ENCODE assay signal across 27 mouse cellular contexts in the genomic region with DNA sequence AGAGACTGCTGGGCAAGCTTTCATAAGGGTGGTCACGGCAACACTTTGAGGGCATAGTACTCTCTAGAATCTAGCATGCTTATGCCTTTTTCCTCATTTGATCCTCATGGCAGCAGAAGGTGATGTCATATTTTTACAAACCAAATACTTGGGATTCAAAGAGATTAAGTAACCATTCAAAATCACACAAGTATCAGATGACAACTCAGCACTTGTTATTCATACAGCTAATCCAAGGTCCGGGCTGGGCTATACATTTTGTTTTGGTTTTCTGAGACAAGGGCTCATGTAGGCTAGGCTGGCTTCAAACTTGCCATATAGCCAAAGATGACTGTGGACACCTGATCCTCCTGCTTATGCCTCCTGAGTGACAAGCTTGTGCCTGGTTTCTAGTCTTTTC.
"Had no signal": no experiment of that assay in that cellular context is flagged by ENCODE, and none has a peak within 500 bp of the region (broad histone marks: within the 10 kb centered on the region; RNA-seq: fewer than 3 reads in every experiment).

No protein-coding gene starts in this region.

- H3K36me3 ChIP-seq: heart, embryonic 15.5 days; hindbrain, embryonic 13.5 days; hindbrain, embryonic 15.5 days; kidney, embryonic 15.5 days; limb, embryonic 13.5 days; liver, embryonic 13.5 days had no signal

- H3K4me1 ChIP-seq: hindbrain, embryonic 13.5 days; hindbrain, embryonic 15.5 days had no signal

- H3K4me3 ChIP-seq: heart, adult 2 months; heart, embryonic 13.5 days; heart, embryonic 15.5 days; hindbrain, embryonic 13.5 days; hindbrain, embryonic 15.5 days; kidney, embryonic 15.5 days; left cerebral cortex, adult 2 months; limb, embryonic 13.5 days; liver, embryonic 13.5 days; liver, embryonic 15.5 days had no signal

- DNase-seq: gastrocnemius, postnatal 14 days; gastrocnemius, postnatal 36 days; heart, adult 11 months; heart, adult 2 months; heart, postnatal 14 days; heart, postnatal 36 days; kidney, adult 11 months; kidney, adult 2 months; kidney, adult 9 months; kidney, postnatal 14 days; kidney, postnatal 36 days; layer of hippocampus, adult 9-11 months; liver; liver, embryonic 13.5 days had no signal

- H3K9me3 ChIP-seq: heart, embryonic 15.5 days; hindbrain, embryonic 13.5 days; hindbrain, embryonic 15.5 days; kidney, embryonic 15.5 days; limb, embryonic 13.5 days; liver, embryonic 13.5 days; liver, embryonic 15.5 days had no signal

- ATAC-seq: hindbrain, postnatal 0 days; intestine, embryonic 16.5 days had no signal

- H3K27me3 ChIP-seq: heart, embryonic 13.5 days; heart, embryonic 15.5 days; hindbrain, embryonic 13.5 days; hindbrain, embryonic 15.5 days; kidney, embryonic 15.5 days; limb, embryonic 13.5 days; liver, embryonic 13.5 days; liver, embryonic 15.5 days had no signal

- H3K27ac ChIP-seq: heart, adult 2 months; heart, embryonic 13.5 days; heart, embryonic 15.5 days; hindbrain, embryonic 13.5 days; hindbrain, embryonic 15.5 days; hindbrain, postnatal 0 days; kidney, embryonic 15.5 days; kidney, postnatal 0 days; left cerebral cortex, adult 2 months; limb, embryonic 13.5 days; liver, embryonic 13.5 days; liver, embryonic 15.5 days had no signal

- H3K4me2 ChIP-seq: heart, embryonic 11.5 days; heart, embryonic 13.5 days; heart, embryonic 15.5 days; hindbrain, embryonic 13.5 days; hindbrain, embryonic 15.5 days; kidney, embryonic 15.5 days; limb, embryonic 13.5 days; liver, embryonic 11.5 days; liver, embryonic 13.5 days; liver, embryonic 15.5 days had no signal

- H3K9ac ChIP-seq: heart, embryonic 13.5 days; heart, embryonic 15.5 days; hindbrain, embryonic 13.5 days; hindbrain, embryonic 15.5 days; kidney, embryonic 15.5 days; limb, embryonic 13.5 days; liver, embryonic 13.5 days; liver, embryonic 15.5 days had no signal
